15 mouse cellular contexts compared by ENCODE assay signal in genomic region chr15:77784039-77784824, GRCm38 (mm10). TPM values are rescaled to one million over a fixed set of nuclear protein-coding genes. Genes with fewer than 3 reads are reported as not detected.
DNase-seq lines count a peak whose midpoint lies in the region; ATAC-seq lines count a peak whose summit lies in the region.
"Had no signal": no experiment of that assay in that cellular context is flagged by ENCODE, and none has a peak within 500 bp of the region (broad histone marks: within the 10 kb centered on the region; RNA-seq: fewer than 3 reads in every experiment).

No protein-coding gene starts in this region.

- WGBS in hindbrain, embryonic 12.5 days, result 71% methylated on average over 22 of the region's 22 CpGs
- 79% methylated on average over 22 of the region's 22 CpGs for WGBS in hindbrain, embryonic 16.5 days
- WGBS in neural tube, embryonic 15.5 days, result 79% methylated on average over 22 of the region's 22 CpGs

- no peak overlapping the region for H3K4me2 ChIP-seq in hindbrain, embryonic 12.5 days (replicated peaks)
- no peak overlapping the region for H3K4me2 ChIP-seq in hindbrain, embryonic 16.5 days (ENCODE audit: low read length)
- H3K4me2 ChIP-seq in neural tube, embryonic 15.5 days, result no peak overlapping the region
- H3K4me2 ChIP-seq: midbrain, embryonic 11.5 days had no signal

- no peaks in the 10 kb centered on the region for H3K27me3 ChIP-seq in hindbrain, embryonic 12.5 days
- no peaks in the 10 kb centered on the region for H3K27me3 ChIP-seq in hindbrain, embryonic 16.5 days (replicated peaks; ENCODE audit: control insufficient read depth, insufficient read depth, low read length)
- H3K27me3 ChIP-seq in neural tube, embryonic 15.5 days (replicated peaks), result no peaks in the 10 kb centered on the region

- DNase-seq in neural tube, embryonic 10.5 days (ENCODE audit: extremely low spot score, low spot score), result peak; percentile 35
- peak; percentile 56 to 61 for DNase-seq in left cerebral cortex, postnatal 10 days (ENCODE audit: extremely low spot score in 1 of 2, low spot score in 2 of 2)
- DNase-seq in testis, postnatal 14 days (ENCODE audit: low spot score), result peak; percentile 54
- DNase-seq in cerebellum, postnatal 10 days, result no peak
- DNase-seq in spleen, adult 18-20 months, result no peak
- DNase-seq: gastrocnemius, postnatal 25 days; heart, postnatal 4 days; thymus, adult 2 months had no signal

- intact Hi-C loops in left cerebral cortex, postnatal 10 days (cut with DNase I), result no loop called here

- peaks cover 97% of the 10 kb centered on the region for H3K36me3 ChIP-seq in hindbrain, embryonic 12.5 days
- peaks cover 44% of the 10 kb centered on the region for H3K36me3 ChIP-seq in hindbrain, embryonic 16.5 days (ENCODE audit: control insufficient read depth, insufficient read depth, low read length)
- H3K36me3 ChIP-seq in neural tube, embryonic 15.5 days, result peaks cover 90% of the 10 kb centered on the region

- ATAC-seq in hindbrain, embryonic 12.5 days (ENCODE audit: low FRiP score), result no peak
- no peak for ATAC-seq in hindbrain, embryonic 16.5 days
- no peak for ATAC-seq in neural tube, embryonic 15.5 days (ENCODE audit: low FRiP score)

- no peak overlapping the region for H3K9ac ChIP-seq in hindbrain, embryonic 12.5 days
- no peak overlapping the region for H3K9ac ChIP-seq in hindbrain, embryonic 16.5 days (ENCODE audit: low read depth, low read length)
- no peak overlapping the region for H3K9ac ChIP-seq in neural tube, embryonic 15.5 days (replicated peaks)

- H3K27ac ChIP-seq in hindbrain, embryonic 12.5 days, result 0 out of 2 replicates have a peak overlapping the region, but pooled peaks have one; percentile 55
- H3K27ac ChIP-seq in hindbrain, embryonic 16.5 days (ENCODE audit: low read depth, low read length), result no peak overlapping the region
- H3K27ac ChIP-seq in neural tube, embryonic 15.5 days (replicated peaks), result no peak overlapping the region

- H3K4me1 ChIP-seq in hindbrain, embryonic 12.5 days, result no peaks in the 10 kb centered on the region
- H3K4me1 ChIP-seq in hindbrain, embryonic 16.5 days (ENCODE audit: control insufficient read depth, insufficient read depth, low read depth, low read length), result no peaks in the 10 kb centered on the region
- no peaks in the 10 kb centered on the region for H3K4me1 ChIP-seq in neural tube, embryonic 15.5 days

- H3K9me3 ChIP-seq in hindbrain, embryonic 12.5 days (replicated peaks), result no peaks in the 10 kb centered on the region
- H3K9me3 ChIP-seq in hindbrain, embryonic 16.5 days (ENCODE audit: control insufficient read depth, low read length), result no peaks in the 10 kb centered on the region
- no peaks in the 10 kb centered on the region for H3K9me3 ChIP-seq in neural tube, embryonic 15.5 days (replicated peaks)

- no peak overlapping the region for H3K4me3 ChIP-seq in hindbrain, embryonic 12.5 days
- no peak overlapping the region for H3K4me3 ChIP-seq in hindbrain, embryonic 16.5 days (ENCODE audit: low read length)
- no peak overlapping the region for H3K4me3 ChIP-seq in neural tube, embryonic 15.5 days (replicated peaks)

RNA-seq across cellular contexts. Expression of gene Apol8, which starts 27.4 kb away (rescaled TPM):
- polyA plus RNA-seq in hindbrain, embryonic 12.5 days (2016; fragmentation: Nextera tagmentation; extraction: Ambion mirVana), result 0.22 and 0.47 TPM in 2 replicates
- 0.14 and 0.35 TPM in 2 replicates for polyA plus RNA-seq in hindbrain, embryonic 16.5 days (2015; fragmentation: Nextera tagmentation; extraction: Ambion mirVana)
- polyA plus RNA-seq in neural tube, embryonic 15.5 days (2015; fragmentation: Nextera tagmentation; extraction: Ambion mirVana), result 0.19 and 0.49 TPM in 2 replicates
- total RNA-seq in left cerebral cortex, postnatal 10 days (2021), result 1 to 10 TPM in 1 of 2 experiments, under 1 TPM in 1; 0.97 to 1.2 TPM
- polyA plus RNA-seq: CD4-positive, CD25-positive, alpha-beta regulatory T cell, adult 4 months; embryonic facial prominence, embryonic 14.5 days; liver, adult 2 months had no signal

RNA-seq across cellular contexts. Expression of gene Apol9b, which starts 55.4 kb away (rescaled TPM):
- not detected in 2 replicates for polyA plus RNA-seq in hindbrain, embryonic 12.5 days (2016; fragmentation: Nextera tagmentation; extraction: Ambion mirVana)
- polyA plus RNA-seq in hindbrain, embryonic 16.5 days (2015; fragmentation: Nextera tagmentation; extraction: Ambion mirVana), result 0.13 and 0.44 TPM in 2 replicates
- polyA plus RNA-seq in neural tube, embryonic 15.5 days (2015; fragmentation: Nextera tagmentation; extraction: Ambion mirVana), result 0.17 TPM in 1 of 2 replicates, not detected in the other
- total RNA-seq in left cerebral cortex, postnatal 10 days (2021), result under 1 TPM in 1 of 2 experiments, not detected in 1; 0.30 TPM
- total RNA-seq: gastrocnemius, postnatal 25 days had no signal
- polyA plus RNA-seq: embryonic facial prominence, embryonic 14.5 days; midbrain, embryonic 11.5 days had no signal

RNA-seq across cellular contexts. Expression of gene Myh9, which starts 57.7 kb away (rescaled TPM):
- polyA plus RNA-seq in hindbrain, embryonic 12.5 days (2016; fragmentation: Nextera tagmentation; extraction: Ambion mirVana), result 32.0 and 33.5 TPM in 2 replicates
- polyA plus RNA-seq in hindbrain, embryonic 16.5 days (2015; fragmentation: Nextera tagmentation; extraction: Ambion mirVana), result 8.4 and 11.8 TPM in 2 replicates
- 9.6 and 17.7 TPM in 2 replicates for polyA plus RNA-seq in neural tube, embryonic 15.5 days (2015; fragmentation: Nextera tagmentation; extraction: Ambion mirVana)
- 10 to 100 TPM; 58.2 to 58.8 TPM for total RNA-seq in left cerebral cortex, postnatal 10 days (2021)

Comparison
In these comparisons a context has a peak if more than half of its experiments do, and no peak if none do; other contexts are left out.
1. DNase-seq: peak in neural tube, embryonic 10.5 days (single experiment), left cerebral cortex, postnatal 10 days (2 of 2) and testis, postnatal 14 days (single experiment); none in cerebellum, postnatal 10 days (0 of 2) and spleen, adult 18-20 months (0 of 2).